Mouse (Mus musculus) stomach, postnatal 0 days (tissue): ENCODE measurements around the gene Hrc. TPM values are rescaled to one million over a fixed set of nuclear protein-coding genes. Genes with fewer than 3 reads are reported as not detected.

ENCODE experiments used
- ATAC-seq: fragments of 200-750 bp; cut with Nextera tagmentation; 2 replicates; pipeline ENCODE4 v1.8.0; 2017; ENCODE audit not compliant: low FRiP score, low TSS enrichment
- DNase-seq: peaks from one replicate; pipeline ENCODE4 v3.0.0-alpha.2; 2016; ENCODE audit warnings: low spot score
- H3K27ac ChIP-seq: fragments of 300-500 bp; sonication (generic); replicated peaks from 2 replicates; pipeline ENCODE4 v1.5.1; 2014; ENCODE audit warnings: mild to moderate bottlenecking, control low read depth
- H3K27me3 ChIP-seq: fragments of 300-500 bp; sonication (generic); 2 replicates; pipeline ENCODE4 v1.6.1; 2014; ENCODE audit warnings: low read length; ENCODE audit not compliant: control insufficient read depth, insufficient read depth
- H3K36me3 ChIP-seq: fragments of 300-500 bp; sonication (generic); 2 replicates; pipeline ENCODE4 v1.6.1; 2014; ENCODE audit warnings: low read length, mixed read lengths; ENCODE audit not compliant: control insufficient read depth, insufficient read depth
- H3K4me1 ChIP-seq: fragments of 300-500 bp; sonication (generic); replicated peaks from 2 replicates; pipeline ENCODE4 v1.6.1; 2014; ENCODE audit warnings: antibody characterized with exemption; ENCODE audit not compliant: control insufficient read depth, insufficient read depth
- H3K4me2 ChIP-seq: fragments of 300-500 bp; sonication (generic); replicated peaks from 2 replicates; pipeline ENCODE4 v1.6.1; 2014; ENCODE audit warnings: low read depth, mild to moderate bottlenecking, control low read depth, moderate library complexity
- H3K4me3 ChIP-seq: fragments of 300-500 bp; sonication (generic); 2 replicates; pipeline ENCODE4 v1.5.1; 2014; ENCODE audit warnings: low read depth, low read length, control low read depth
- H3K9ac ChIP-seq: fragments of 300-500 bp; sonication (generic); 2 replicates; pipeline ENCODE4 v1.6.1; 2014; ENCODE audit warnings: mild to moderate bottlenecking, low read length, control low read depth, mixed read lengths
- H3K9me3 ChIP-seq: fragments of 300-500 bp; sonication (generic); 2 replicates; pipeline ENCODE4 v1.6.1; 2016; ENCODE audit warnings: low read length; ENCODE audit not compliant: control insufficient read depth
- CTCF ChIP-seq: IDR thresholded peaks from 2 replicates; pipeline ENCODE4 v1.5.1; 2016; ENCODE audit warnings: antibody characterized with exemption, low read depth, mild to moderate bottlenecking, moderate library complexity
- EP300 ChIP-seq: optimal IDR thresholded peaks from 2 replicates; pipeline ENCODE3; 2016; ENCODE audit warnings: antibody characterized with exemption
- WGBS: fragments of 180-500 bp; shearing (Covaris S2); extraction: QIAGEN DNeasy Blood & Tissue Kit; methylation state at CpG from one replicate; pipeline ENCODE4 v1.1.7; 2014; 5-methylcytosine and 5-hydroxymethylcytosine counted together
- polyA plus RNA-seq: library from polyadenylated mRNA; unstranded; fragments of >200 nt; fragmentation: Nextera tagmentation; extraction: Ambion mirVana; gene quantifications from 2 replicates; pipeline ENCODE4 v1.2.1, GENCODE M21; 2015

Hrc gene
- polyA plus RNA-seq, 1 experiment from 2014 or later = 0.85 TPM

DNA sequence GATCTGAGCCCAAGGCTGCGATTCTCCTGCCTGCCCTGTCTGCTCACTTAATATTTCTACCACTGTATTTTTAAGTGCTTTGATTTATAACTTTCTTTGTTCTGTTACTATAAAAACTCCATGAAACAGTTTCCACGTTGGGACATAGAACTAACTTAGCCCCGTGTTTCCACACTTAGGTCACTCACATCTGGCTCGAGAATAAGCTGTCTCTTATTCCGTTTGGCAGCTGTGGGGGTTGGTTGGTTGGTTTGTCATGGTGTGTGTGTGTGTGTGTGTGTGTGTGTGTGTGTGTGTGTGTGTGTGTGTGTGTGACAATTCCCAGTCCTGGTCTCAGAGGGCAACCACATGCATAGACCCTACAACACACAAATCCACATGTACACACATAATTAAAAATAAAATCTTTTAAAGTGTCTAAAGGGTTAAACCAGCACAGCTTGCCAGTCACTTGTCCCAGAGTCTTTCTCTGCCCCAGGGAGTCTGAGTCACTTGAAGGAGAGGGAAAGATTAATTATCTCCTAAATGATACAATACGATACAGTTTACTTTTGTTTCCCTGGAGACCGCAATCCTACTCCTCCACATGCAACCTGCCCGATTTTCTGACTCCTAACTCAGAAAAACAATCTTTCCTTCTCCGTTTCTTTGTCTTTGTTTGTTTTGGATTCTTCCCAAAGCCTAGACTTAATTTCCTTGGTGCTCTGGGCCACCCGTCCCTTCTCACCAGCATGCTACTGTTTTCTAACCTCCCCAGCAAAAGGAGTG is 22.2 kb upstream of the Hrc start:
- no peak overlapping the region for H3K4me3 ChIP-seq
- no peaks in the 10 kb centered on the region for H3K4me1 ChIP-seq
- H3K27ac ChIP-seq = peak overlapping the region; percentile 75; the same call in 1 of the 2 replicates
- TF ChIP-seq EP300 (no peak), CTCF (no peak)
- 14% methylated on average over 10 of the region's 10 CpGs for WGBS
- H3K9me3 ChIP-seq = no peaks in the 10 kb centered on the region
- DNase-seq = no peak
- peak; percentile 54 for ATAC-seq
- H3K36me3 ChIP-seq = peaks cover 14% of the 10 kb centered on the region
- H3K27me3 ChIP-seq = no peaks in the 10 kb centered on the region
- H3K4me2 ChIP-seq = no peak overlapping the region
- no peak overlapping the region for H3K9ac ChIP-seq

DNA sequence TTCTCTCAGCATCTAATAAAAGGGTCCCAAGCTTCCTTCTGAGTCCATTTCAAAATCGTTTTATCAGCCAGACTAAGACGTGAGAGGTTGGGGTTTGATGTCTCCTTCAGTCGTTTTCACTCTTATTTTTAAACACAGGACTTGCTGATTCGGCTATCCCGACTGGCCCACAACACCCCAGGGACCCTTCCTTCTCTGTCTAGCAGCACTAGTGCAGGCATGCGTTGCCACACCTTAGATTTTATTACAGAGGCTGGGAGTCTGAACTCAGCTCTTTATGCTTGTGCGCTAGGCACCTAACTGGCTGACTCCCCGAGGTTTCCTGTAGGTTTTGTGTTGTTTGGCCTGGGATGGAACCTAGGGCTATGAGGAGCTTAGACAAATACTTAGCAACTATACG is 21.6 kb upstream of the Hrc start:
- 0 out of 2 replicates have a peak overlapping the region, but pooled peaks have one; percentile 9 for H3K9ac ChIP-seq
- 25% methylated on average over 9 of the region's 9 CpGs for WGBS

DNA sequence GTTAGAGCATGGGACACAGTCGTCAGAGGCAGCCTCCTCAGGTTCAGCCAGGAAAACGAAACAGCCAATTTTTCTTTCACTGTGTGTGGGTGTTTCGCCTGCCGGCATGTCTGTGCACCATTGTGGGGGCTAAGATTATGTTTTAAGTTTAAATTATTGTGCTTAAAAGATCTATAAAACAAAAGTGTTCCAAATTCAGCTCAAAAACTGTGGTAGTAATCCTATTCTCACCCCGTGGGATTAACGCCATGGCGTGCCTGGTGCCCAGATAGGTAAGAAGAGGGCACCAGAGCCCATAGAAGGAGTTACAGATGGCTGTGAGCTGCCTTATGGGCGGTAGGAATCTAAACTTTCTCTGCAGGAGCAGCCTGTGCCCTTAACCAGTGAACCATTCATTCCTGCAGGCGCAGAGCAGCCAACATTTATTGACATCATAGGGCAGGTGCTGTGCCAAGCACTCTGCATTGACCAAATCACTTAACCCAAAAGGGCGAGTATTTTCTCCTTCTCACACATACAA is 19.8 kb upstream of the Hrc start:
- ATAC-seq = no peak
- Histone ChIP-seq H3K36me3 (peaks cover 11% of the 10 kb centered on the region; the same call in 1 of the 2 replicates), H3K27ac (no peak overlapping the region), H3K9ac (no peak overlapping the region), H3K4me3 (no peak overlapping the region), H3K9me3 (no peaks in the 10 kb centered on the region), H3K4me2 (no peak overlapping the region), H3K27me3 (no peaks in the 10 kb centered on the region), H3K4me1 (no peaks in the 10 kb centered on the region)
- 82% methylated on average over 10 of the region's 10 CpGs for WGBS
- TF ChIP-seq CTCF (no peak), EP300 (no peak)
- DNase-seq = no peak

More for the DNA sequence above, 21.6 kb upstream of the Hrc start:
- H3K36me3 ChIP-seq = peaks cover 9% of the 10 kb centered on the region
- no peak overlapping the region for H3K4me2 ChIP-seq
- H3K9me3 ChIP-seq = no peaks in the 10 kb centered on the region
- TF ChIP-seq EP300 = no peak
- no peak for TF ChIP-seq CTCF
- H3K4me3 ChIP-seq = no peak overlapping the region
- DNase-seq (no peak), ATAC-seq (0 out of 2 replicates have a peak, but pooled peaks have one; percentile 8)
- H3K27ac ChIP-seq = peak overlapping the region; percentile 75; the same call in 1 of the 2 replicates
- no peaks in the 10 kb centered on the region for H3K27me3 ChIP-seq
- H3K4me1 ChIP-seq = no peaks in the 10 kb centered on the region

DNA sequence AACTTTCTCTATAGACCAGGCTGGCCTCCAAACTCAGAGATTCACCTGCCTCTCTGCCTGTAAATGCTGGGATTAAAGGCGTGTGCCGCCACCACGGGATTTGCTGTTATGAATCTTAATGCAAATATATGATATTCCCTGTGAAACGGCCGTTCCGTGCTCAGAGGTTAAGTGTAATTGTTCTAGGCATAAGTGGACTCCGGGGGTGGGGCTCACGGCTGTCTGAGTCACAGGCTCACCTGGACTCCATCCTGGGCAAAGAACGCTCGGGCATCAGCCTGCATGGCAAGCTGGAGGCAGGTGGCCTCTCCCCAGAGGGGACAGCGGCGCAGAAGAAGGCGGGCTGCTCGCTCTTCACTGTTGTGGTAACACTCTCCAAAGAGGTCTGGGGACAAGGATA is 18.6 kb upstream of the Hrc start:
- H3K9me3 ChIP-seq = no peaks in the 10 kb centered on the region
- DNase-seq (peak; percentile 84), ATAC-seq (peak; percentile 74)
- 0 out of 2 replicates have a peak overlapping the region, but pooled peaks have one; percentile 24 for H3K27ac ChIP-seq
- H3K4me2 ChIP-seq = no peak overlapping the region
- no peak overlapping the region for H3K4me3 ChIP-seq
- H3K36me3 ChIP-seq = peaks cover 6% of the 10 kb centered on the region; the same call in 1 of the 2 replicates
- no peaks in the 10 kb centered on the region for H3K27me3 ChIP-seq
- WGBS = 81% methylated on average over 14 of the region's 14 CpGs
- H3K4me1 ChIP-seq = no peaks in the 10 kb centered on the region
- TF ChIP-seq EP300 (no peak), CTCF (no peak)
- no peak overlapping the region for H3K9ac ChIP-seq

DNA sequence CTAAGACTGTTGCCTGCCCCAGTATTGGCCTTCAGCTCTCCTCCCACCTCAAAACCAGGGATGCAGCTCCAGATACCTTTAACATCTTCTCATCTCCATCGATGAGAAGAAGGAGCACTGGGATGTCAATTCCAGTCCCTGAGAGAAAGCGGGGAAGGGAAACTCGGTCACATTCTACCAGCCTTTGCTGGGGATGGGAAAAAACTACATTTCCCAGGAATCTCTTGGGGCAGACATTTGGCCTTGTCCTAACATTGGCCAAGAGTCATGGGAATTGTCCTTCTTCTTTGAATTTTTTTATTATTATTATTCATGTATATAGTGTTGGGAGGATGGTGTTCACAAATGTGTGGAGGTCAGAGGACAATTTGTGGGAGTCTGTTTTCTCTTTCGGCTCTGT is 12.8 kb upstream of the Hrc start:
- Histone ChIP-seq H3K9me3 (no peaks in the 10 kb centered on the region), H3K4me3 (no peak overlapping the region), H3K36me3 (peaks cover 8% of the 10 kb centered on the region), H3K9ac (no peak overlapping the region), H3K27ac (no peak overlapping the region), H3K4me1 (no peaks in the 10 kb centered on the region), H3K27me3 (no peaks in the 10 kb centered on the region), H3K4me2 (no peak overlapping the region)
- ATAC-seq (no peak), DNase-seq (no peak)
- 90% methylated on average over 4 of the region's 4 CpGs for WGBS
- no peak for TF ChIP-seq EP300
- TF ChIP-seq CTCF = no peak

DNA sequence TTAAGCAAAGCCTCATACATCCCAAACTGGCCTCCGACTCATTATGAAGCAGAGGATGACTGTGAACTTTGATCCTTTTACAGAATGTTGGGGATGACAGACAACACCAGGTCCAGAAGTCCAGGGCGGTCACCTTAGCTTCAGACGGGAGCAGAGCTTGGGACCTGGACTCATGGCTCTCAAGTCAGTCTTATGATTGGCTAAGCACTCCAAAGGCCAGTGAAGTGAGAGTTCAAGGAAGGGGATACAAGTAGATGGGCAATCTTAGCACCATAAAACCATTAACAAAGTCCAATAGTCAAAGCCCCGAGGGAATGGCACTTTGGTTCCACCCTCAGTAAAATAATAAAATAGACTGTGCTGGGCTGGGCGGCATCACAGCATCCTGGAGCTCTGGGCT is 12.0 kb upstream of the Hrc start:
- ATAC-seq = no peak
- Histone ChIP-seq H3K27ac (no peak overlapping the region), H3K4me1 (no peaks in the 10 kb centered on the region), H3K4me2 (no peak overlapping the region), H3K27me3 (no peaks in the 10 kb centered on the region), H3K9me3 (no peaks in the 10 kb centered on the region), H3K36me3 (peaks cover 8% of the 10 kb centered on the region), H3K4me3 (no peak overlapping the region), H3K9ac (no peak overlapping the region)
- no peak for DNase-seq
- no peak for TF ChIP-seq EP300
- TF ChIP-seq CTCF = no peak
- WGBS = 91% methylated on average over 5 of the region's 5 CpGs
